Mouse (Mus musculus) forebrain, postnatal 0 days (tissue): Measurements from ENCODE around the gene Aars. TPM values are rescaled to one million over a fixed set of nuclear protein-coding genes. Genes with fewer than 3 reads are reported as not detected.
"Not testable (repeated sequence)": the region's sequence is repeated elsewhere in the genome, so short reads cannot be mapped to it uniquely, and the experiment has no call there.

Experiments used
- ATAC-seq: fragments of 200-750 bp; cut with Nextera tagmentation; 2 replicates; pipeline ENCODE4 v1.8.0; 2017; ENCODE audit warnings: mild to moderate bottlenecking, moderate library complexity
- DNase-seq: peaks from one replicate; pipeline ENCODE4 v3.0.0-alpha.2; 2015
- H3K27ac ChIP-seq: fragments of 300-500 bp; sonication (generic); 2 replicates; pipeline ENCODE4 v1.5.1; 2014; ENCODE audit warnings: low read depth, mild to moderate bottlenecking, antibody characterized with exemption, low read length, moderate library complexity, mixed read lengths
- H3K27me3 ChIP-seq: fragments of 300-500 bp; sonication (generic); 2 replicates; pipeline ENCODE4 v1.6.1; 2014; ENCODE audit warnings: mild to moderate bottlenecking, low read length, mixed read lengths; ENCODE audit not compliant: insufficient read depth
- H3K36me3 ChIP-seq: fragments of 300-500 bp; sonication (generic); 2 replicates; pipeline ENCODE4 v1.6.1; 2014; ENCODE audit warnings: mild to moderate bottlenecking, moderate library complexity; ENCODE audit not compliant: insufficient read depth
- H3K4me1 ChIP-seq: fragments of 300-500 bp; sonication (generic); 2 replicates; pipeline ENCODE4 v1.6.1; 2014; ENCODE audit warnings: antibody characterized with exemption; ENCODE audit not compliant: insufficient read depth
- H3K4me2 ChIP-seq: fragments of 300-500 bp; sonication (generic); 2 replicates; pipeline ENCODE4 v1.6.1; 2014; ENCODE audit warnings: low read depth, mild to moderate bottlenecking, moderate library complexity
- H3K4me3 ChIP-seq: fragments of 300-500 bp; sonication (generic); 2 replicates; pipeline ENCODE4 v1.5.1; 2014; ENCODE audit warnings: low read depth, low read length, mixed read lengths
- H3K9ac ChIP-seq: fragments of 300-500 bp; sonication (generic); 2 replicates; pipeline ENCODE4 v1.6.1; 2014; ENCODE audit warnings: mild to moderate bottlenecking
- H3K9me3 ChIP-seq: fragments of 300-500 bp; sonication (generic); 2 replicates; pipeline ENCODE4 v1.6.1; 2016; ENCODE audit warnings: low read length
- CTCF ChIP-seq: sonication (generic); IDR thresholded peaks from 2 replicates; pipeline ENCODE4 v1.5.1; 2016; ENCODE audit warnings: antibody characterized with exemption, control low read depth, low read depth
- WGBS: fragments of 180-500 bp; shearing (Covaris S2); extraction: QIAGEN DNeasy Blood & Tissue Kit; methylation state at CpG from one replicate; pipeline ENCODE4 v1.1.7; 2014; 5-methylcytosine and 5-hydroxymethylcytosine counted together
- microRNA-seq, 2 experiments: library from miRNA; unstranded; fragments of <30 nt; microRNA quantifications; one replicate each; pipeline ENCODE4; 2016
- polyA plus RNA-seq: library from polyadenylated mRNA; unstranded; fragments of >200 nt; fragmentation: Nextera tagmentation; extraction: Ambion mirVana; gene quantifications from 2 replicates; pipeline ENCODE4 v1.2.1, GENCODE M21; 2015
- total RNA-seq: library from RNA; depleted of rRNA; stranded (reverse); fragments of >200 nt; gene quantifications from 2 replicates; pipeline ENCODE4 v1.2.3, GENCODE M21; 2014; rRNA removed

Gene Aars
- total and polyA plus RNA-seq, 2 experiments from 2014 or later, result 74.5 to 106 TPM

GRCm38 (mm10) chr8:111090126-111090525, 57.2 kb downstream of the Aars start:
- Histone ChIP-seq H3K4me2 (no peak overlapping the region), H3K9me3 (no peaks in the 10 kb centered on the region), H3K4me1 (no peaks in the 10 kb centered on the region; the same call in 1 of the 2 replicates), H3K27me3 (no peaks in the 10 kb centered on the region), H3K4me3 (no peak overlapping the region), H3K9ac (no peak overlapping the region), H3K27ac (no peak overlapping the region), H3K36me3 (no peaks in the 10 kb centered on the region)
- TF ChIP-seq CTCF, result peak; percentile 89
- ATAC-seq (peak; percentile 50), DNase-seq (peak; percentile 85)
- 2% methylated on average over 2 of the region's 2 CpGs for WGBS

GRCm38 (mm10) chr8:111091706-111092105, 58.8 kb downstream of the Aars start:
- H3K9ac ChIP-seq, result no peak overlapping the region
- DNase-seq (no peak), ATAC-seq (no peak)
- peaks cover 6% of the 10 kb centered on the region; the same call in 1 of the 2 replicates for H3K4me1 ChIP-seq
- TF ChIP-seq CTCF, result no peak
- H3K36me3 ChIP-seq, result no peaks in the 10 kb centered on the region
- H3K4me2 ChIP-seq, result no peak overlapping the region
- H3K4me3 ChIP-seq, result no peak overlapping the region
- H3K27ac ChIP-seq, result no peak overlapping the region
- no peaks in the 10 kb centered on the region for H3K9me3 ChIP-seq
- 79% methylated on average over 7 of the region's 7 CpGs for WGBS
- H3K27me3 ChIP-seq, result no peaks in the 10 kb centered on the region

GRCm38 (mm10) chr8:111092326-111092725, 59.4 kb downstream of the Aars start, which contains the start of gene Clec18a:
Gene Clec18a (minus strand): TSS chr8:111092426.
- not testable (repeated sequence) for H3K4me2 ChIP-seq, H3K27me3 ChIP-seq, H3K36me3 ChIP-seq, ATAC-seq, H3K4me3 ChIP-seq, H3K9me3 ChIP-seq, H3K27ac ChIP-seq, H3K9ac ChIP-seq, DNase-seq, H3K4me1 ChIP-seq
- WGBS, result 93% methylated on average over 5 of the region's 6 CpGs

- Histone ChIP-seq H3K4me1 (peaks cover 6% of the 10 kb centered on the region; the same call in 1 of the 2 replicates), H3K36me3 (no peaks in the 10 kb centered on the region), H3K9ac (peak within 1 kb of the TSS; percentile 64), H3K4me2 (peak within 1 kb of the TSS; percentile 80), H3K27me3 (no peaks in the 10 kb centered on the region), H3K9me3 (no peaks in the 10 kb centered on the region), H3K4me3 (peak within 1 kb of the TSS; percentile 65), H3K27ac (peak within 1 kb of the TSS; percentile 45)
- WGBS, result 8% methylated on average over 65 of the region's 72 CpGs
- no peak for TF ChIP-seq CTCF
- ATAC-seq, result peak; percentile 94
- DNase-seq, result peak; percentile 91
These were observed 61.1 kb downstream of the Aars start, which contains the start of gene Pdpr for GRCm38 (mm10) chr8:111093865-111094718. Gene Pdpr (plus strand): TSS chr8:111094630.

GRCm38 (mm10) chr8:111094719-111095302, 61.9 kb downstream of the Aars start:
- H3K36me3 ChIP-seq, H3K27ac ChIP-seq, H3K4me1 ChIP-seq, H3K27me3 ChIP-seq, H3K9me3 ChIP-seq, ATAC-seq: not testable (repeated sequence)
- 6% methylated on average over 55 of the region's 69 CpGs for WGBS
- DNase-seq, result peak; percentile 3
- peak overlapping the region; percentile 65 for H3K4me3 ChIP-seq
- peak overlapping the region; percentile 64 for H3K9ac ChIP-seq
- peak overlapping the region; percentile 80 for H3K4me2 ChIP-seq

Small RNA genes within 50 kb of the gene (microRNA-seq; reads per million reads assigned to microRNA genes)
- gene Gm24103, result 0 reads per million in 2 experiments
- gene Mir3473d, result 0.12 to 0.39 reads per million in 2 experiments

Other genes with a start within 250 kb of the Aars start
- 10.2 and 11.1 TPM in 2 replicates for gene Il34, start 227.2 kb upstream of the Aars start, total RNA-seq
- gene Il34, start 227.2 kb upstream of the Aars start, polyA plus RNA-seq, result 8.8 and 9.1 TPM in 2 replicates
- gene Cog4, start 186.5 kb upstream of the Aars start, total RNA-seq, result 50.5 and 63.5 TPM in 2 replicates
- gene Cog4, start 186.5 kb upstream of the Aars start, polyA plus RNA-seq, result 35.2 and 45.3 TPM in 2 replicates
- 80.3 and 99.2 TPM in 2 replicates for gene Sf3b3, start 186.4 kb upstream of the Aars start, total RNA-seq
- 52.9 and 64.8 TPM in 2 replicates for gene Sf3b3, start 186.4 kb upstream of the Aars start, polyA plus RNA-seq
- 8.8 and 12.4 TPM in 2 replicates for gene Fuk, start 130.7 kb upstream of the Aars start, total RNA-seq
- gene Fuk, start 130.7 kb upstream of the Aars start, polyA plus RNA-seq, result 3.5 and 4.5 TPM in 2 replicates
- 27.4 and 30.7 TPM in 2 replicates for gene St3gal2, start 113.2 kb upstream of the Aars start, total RNA-seq
- 16.0 and 22.1 TPM in 2 replicates for gene St3gal2, start 113.2 kb upstream of the Aars start, polyA plus RNA-seq
- 32.5 and 44.3 TPM in 2 replicates for gene Ddx19a, start 35.3 kb upstream of the Aars start, total RNA-seq
- 14.3 and 15.0 TPM in 2 replicates for gene Ddx19a, start 35.3 kb upstream of the Aars start, polyA plus RNA-seq
- 12.5 and 16.8 TPM in 2 replicates for gene Ddx19b, start 1.4 kb upstream of the Aars start, total RNA-seq
- gene Ddx19b, start 1.4 kb upstream of the Aars start, polyA plus RNA-seq, result 4.9 and 5.5 TPM in 2 replicates
- 2.8 TPM in 1 of 2 replicates, not detected in the other for gene Exosc6, start 23.2 kb downstream of the Aars start, total RNA-seq
- not detected in 2 replicates for gene Exosc6, start 23.2 kb downstream of the Aars start, polyA plus RNA-seq
- 0.33 and 0.38 TPM in 2 replicates for gene Clec18a, start 59.3 kb downstream of the Aars start, total RNA-seq
- 0.42 and 0.54 TPM in 2 replicates for gene Clec18a, start 59.3 kb downstream of the Aars start, polyA plus RNA-seq
- 27.5 and 31.5 TPM in 2 replicates for gene Pdpr, start 61.5 kb downstream of the Aars start, total RNA-seq
- 5.8 and 9.3 TPM in 2 replicates for gene Pdpr, start 61.5 kb downstream of the Aars start, polyA plus RNA-seq
- gene Glg1, start 226.1 kb downstream of the Aars start, total RNA-seq, result 32.1 and 45.0 TPM in 2 replicates
- gene Glg1, start 226.1 kb downstream of the Aars start, polyA plus RNA-seq, result 35.0 and 49.7 TPM in 2 replicates